Mouse (Mus musculus) T-helper 17 cell (primary cell): ENCODE measurements around the gene Noct.

ENCODE experiments used
- in situ Hi-C, 2 experiments: fragments of 300-600 bp; cut with MboI, MseI; formaldehyde crosslinking; loops; 1 replicate in 1 of 2; 2 replicates in 1 of 2; pipeline ENCODE4 v1.15.1; 2025; ENCODE audit warnings: high pct_unique_total_duplicates in 2 of 2

Gene Noct

DNA sequence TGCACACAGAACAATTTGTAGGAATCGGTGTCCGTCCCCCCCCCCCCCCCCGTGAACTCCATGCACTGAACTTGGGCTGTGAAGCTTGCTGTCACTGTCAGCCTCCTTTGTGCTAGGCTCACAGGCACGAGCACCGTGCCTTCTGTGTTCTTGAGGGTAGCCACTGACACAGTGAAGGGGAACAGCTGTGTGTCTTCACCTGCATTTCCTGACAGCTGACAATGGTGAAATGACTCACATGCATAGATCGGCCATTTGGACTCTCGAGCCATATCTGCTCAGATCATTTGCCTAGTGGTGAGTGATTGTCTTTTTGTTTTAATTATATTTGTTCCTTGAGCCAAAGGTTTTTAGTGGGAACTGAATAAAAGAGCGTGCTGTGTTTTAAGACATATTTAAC lies 38.7 kb downstream of the Noct start:
- in situ Hi-C loops, result loop anchor here in 1 of 2 experiments (10.0 kb wide), 1 partner anchor 1722 kb away; no protein-coding TSS in a partner anchor

DNA sequence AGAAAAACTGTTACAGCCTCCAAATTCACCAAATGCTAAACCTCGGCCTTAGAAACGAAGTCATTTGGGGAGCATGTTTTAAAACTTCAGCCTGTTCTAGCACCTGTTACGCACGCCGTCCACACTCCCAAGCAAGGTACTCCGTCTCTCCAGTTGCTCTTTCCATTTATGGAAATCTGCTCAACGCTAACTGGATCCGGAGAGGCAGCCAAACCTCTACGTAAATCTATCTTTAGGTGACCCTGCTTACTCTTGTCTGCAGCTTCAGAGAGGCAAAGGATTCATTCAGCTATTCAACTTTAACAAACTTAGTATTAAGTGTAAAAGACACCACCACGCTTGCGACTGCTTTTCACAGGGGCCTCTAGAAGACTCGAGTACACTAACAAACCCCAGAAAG lies 44.2 kb downstream of the Noct start:
- in situ Hi-C loops, result loop anchor here (5.0 to 10.0 kb wide), 2 partner anchors 36 to 1716 kb away; no protein-coding TSS in a partner anchor

DNA sequence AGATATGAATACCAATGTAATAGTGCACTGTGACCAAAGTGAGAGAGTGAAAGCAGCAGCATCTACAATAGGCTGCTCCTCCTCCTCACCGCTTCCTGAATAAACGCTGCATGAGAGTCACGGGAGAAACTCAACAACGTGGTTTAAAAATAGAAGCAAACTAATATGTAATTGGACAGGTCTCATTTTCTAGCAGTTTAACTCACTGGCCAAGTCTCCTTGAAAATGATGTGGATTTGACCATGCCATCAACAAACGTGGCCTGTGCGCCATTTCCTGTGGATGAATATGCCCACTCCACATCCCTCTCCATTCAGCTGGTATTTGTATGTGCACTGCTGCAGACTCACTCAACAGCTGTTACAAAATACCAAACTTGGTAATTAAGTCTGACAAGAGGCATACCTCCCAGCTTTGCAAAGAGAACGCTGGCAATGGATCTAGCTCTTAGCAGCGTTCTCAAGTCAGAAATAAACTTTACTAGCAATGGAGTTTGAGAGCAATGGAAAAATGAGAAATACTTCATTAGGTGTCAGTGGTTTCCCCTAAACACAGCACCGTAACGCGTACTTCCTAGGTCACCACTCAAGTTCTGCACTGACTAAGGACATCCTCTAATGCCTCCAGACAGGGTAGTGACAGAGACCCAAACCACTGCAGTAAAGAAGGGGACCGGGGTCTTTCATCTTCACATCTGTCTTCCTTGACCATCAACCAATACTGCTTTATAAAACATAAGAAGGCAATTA lies 46.0 kb downstream of the Noct start:
- in situ Hi-C loops, result no loop called here

DNA sequence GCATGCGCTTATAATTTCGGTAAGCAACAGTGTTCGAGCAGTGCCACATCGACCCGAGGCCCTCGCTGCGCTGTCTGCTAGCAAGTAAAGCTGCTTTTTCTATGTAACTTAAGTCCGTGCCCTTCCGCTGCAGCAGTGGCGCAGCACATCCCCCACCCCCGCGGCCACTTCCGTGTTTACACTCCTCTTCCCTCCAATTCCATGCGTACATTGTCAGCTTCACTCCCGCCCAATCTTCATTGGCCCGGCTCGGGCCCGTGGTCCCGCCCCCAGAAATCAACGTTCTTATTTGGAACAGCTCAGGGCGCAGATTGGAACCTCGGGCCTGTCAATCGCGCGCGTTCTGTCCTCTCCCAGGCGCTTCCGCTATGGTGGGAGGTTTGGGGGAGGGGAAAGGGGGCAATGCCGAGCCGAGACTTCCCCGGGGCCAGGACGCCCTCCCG lies 51.7 kb downstream of the Noct start:
- in situ Hi-C loops, result no loop called here

DNA sequence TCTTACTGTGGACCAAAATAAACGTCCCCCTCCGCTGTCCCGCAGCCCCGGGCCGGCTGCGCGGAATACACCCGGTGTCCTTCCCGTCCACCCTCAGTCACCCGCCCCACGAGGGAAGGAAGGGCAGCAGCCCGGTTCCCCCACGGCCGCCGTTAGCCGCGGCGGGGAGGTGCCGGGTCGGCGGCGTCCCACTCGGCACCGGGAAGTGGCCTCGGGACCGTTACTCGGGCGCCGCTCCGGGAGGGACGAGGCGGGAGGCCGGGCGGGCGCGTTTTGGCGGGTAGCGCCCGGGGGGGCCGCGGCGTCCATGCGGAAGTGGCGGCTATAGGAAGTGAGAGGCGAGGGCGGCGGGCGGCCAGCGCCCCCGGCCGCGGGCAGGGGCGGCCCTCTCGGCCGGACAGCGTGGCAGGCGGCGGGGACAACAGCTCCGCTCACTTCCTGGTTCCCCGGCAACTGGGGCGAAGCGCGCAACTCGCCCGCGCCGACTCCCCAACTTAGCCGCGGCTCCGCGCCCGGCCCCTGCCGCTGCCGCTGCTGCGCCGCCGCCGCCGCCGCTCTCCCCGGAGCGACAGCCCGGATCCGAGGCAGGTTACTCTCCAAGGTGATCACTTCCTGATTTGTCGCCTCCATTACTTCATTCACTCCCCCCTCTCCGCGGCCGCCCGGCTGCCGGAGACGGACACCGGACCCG lies 52.3 kb downstream of the Noct start:
- in situ Hi-C loops, result no loop called here

DNA sequence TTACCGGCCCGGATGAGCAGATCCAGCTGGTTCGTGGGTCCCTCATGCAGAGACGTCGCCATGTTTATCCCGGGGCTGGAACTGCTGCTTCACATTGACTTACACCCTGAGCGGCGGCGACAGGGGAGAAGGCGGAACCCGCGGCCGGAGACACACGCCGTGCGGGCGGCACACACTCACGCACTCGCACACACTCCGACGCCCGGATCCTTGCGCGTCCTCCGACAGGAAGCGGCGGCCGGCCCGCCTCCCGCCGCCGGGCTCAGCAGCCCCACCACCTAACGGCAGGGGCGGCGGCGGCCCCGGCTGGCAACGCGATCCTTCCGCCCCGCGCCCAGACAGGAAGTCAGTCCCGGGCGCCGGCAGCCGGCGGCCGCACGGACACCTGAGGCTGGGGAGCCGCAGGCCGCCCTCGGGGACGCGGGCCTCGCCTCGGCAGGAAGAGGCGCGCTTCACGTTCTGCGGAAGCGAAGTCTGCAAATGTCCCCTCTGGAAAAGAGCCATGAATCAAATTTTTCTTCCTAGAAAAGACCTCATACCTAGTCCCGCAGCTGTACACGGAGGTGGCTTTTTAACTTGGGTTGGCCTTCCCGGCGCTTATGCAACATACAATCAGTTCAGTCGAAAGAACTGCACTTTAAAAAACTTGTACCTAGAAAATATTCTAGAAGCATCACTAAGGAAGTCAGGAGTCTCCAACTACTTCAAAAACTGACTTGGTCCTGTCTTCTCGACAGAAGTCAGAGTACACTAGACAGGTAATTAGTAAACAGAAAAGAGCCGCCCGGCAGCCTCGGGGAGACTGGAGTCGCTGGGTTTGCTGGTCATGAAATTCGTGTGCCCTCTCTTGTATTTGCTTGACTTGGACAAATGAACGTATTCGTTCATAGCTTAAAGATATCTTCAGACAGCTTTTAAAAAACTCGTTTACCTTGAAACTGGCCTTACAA lies 53.2 kb downstream of the Noct start:
- in situ Hi-C loops, result no loop called here

DNA sequence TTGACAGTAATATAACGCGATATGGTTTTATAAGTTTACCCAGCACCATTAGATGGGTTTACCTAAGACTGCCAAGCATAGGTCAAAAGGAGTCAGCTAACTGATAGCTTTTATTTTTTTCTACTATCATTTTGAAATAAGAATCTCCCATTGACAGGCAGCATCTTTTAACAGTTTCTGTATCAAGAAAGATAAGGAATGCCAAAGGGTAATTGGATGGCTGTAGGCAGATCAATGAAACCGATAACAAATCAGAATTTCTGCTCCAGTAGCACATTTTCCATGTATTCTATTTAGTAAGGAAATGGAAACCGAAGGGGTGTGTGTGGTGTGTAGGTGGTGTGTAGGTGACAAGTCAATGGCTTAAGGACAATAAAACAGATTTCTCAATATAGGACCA lies 54.2 kb downstream of the Noct start:
- in situ Hi-C loops, result no loop called here

DNA sequence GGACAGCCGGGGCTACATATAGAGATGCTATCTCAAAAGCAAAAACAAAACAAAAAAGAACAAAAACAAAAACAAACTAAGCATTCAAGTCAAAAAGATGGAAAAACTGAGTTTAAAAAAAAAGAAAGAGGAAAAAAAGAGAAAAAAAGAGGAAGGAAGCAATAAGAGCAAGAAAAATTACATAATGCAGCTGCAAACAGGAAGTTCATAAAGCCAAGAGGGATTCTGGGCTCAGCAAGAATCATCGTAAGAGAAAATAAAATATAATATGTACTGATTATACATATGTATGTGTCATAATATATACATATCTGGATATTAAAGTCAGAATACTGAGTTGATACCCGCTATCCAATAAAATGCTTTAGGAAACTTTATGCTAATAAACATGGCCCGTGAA lies 57.5 kb downstream of the Noct start:
- in situ Hi-C loops, result no loop called here

DNA sequence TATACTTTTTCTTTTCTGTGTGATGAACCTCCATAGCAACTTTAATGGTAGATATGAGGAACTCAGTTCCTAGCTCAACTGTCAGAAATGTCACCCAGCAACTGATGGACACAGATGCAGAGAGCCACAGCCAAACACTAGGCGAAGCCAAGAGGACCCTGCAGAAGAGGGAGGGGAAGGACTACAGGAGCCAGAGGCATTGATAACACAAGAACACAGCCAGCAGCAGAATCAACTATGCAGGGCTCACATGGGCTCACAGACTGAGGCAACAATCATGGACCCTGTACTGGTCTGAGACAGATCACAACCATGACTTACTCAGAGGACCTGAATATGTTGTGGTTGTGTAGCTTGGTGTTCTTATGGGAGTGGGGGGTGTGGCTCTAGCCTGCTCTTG lies 60.1 kb downstream of the Noct start:
- in situ Hi-C loops, result no loop called here

DNA sequence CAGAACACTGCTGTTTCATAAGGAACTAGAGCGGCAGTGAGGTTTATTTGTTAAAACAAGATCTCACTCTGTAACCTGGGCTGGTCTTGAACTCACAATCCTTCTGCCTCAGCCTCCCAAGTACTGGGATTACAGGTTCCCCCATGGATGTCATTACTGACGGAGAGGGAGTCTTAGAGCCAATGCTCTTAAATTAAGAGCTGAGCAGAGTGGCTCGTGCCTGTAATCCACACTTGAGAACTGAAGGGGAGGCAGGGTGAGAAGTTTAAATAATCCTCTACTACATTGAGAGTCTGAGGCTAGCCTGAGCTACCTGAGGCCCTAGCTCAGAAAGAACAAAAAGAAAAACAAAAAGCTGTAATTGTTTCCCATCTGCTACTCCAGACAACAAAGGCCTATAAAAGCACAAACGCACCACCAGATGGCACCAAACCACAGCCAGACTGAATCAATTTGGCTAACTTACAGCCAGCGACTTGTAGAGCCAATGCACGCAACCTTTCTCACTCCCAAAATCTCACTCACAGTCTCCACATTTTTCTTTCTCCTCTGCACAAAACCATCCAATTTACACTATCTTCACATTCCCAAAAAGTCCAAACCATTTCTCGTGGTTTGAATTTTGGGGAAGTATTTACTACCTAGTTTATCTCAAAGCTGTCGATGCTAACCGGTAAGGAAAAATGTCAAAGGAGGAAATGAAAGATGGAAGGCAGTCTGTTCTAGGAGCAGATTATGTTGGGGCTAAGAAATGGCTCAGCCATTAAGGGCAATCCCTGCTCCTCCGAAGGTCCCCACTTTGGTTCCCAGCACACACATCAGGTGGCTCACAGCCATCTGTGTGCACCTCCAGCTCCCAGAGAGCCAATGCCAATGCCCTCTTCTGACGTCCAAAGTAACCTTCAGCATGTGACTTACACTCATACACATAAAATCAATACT lies 64.9 kb downstream of the Noct start:
- in situ Hi-C loops, result loop anchor here (5.0 kb wide), 2 partner anchors 63 to 73 kb away; no protein-coding TSS in a partner anchor

DNA sequence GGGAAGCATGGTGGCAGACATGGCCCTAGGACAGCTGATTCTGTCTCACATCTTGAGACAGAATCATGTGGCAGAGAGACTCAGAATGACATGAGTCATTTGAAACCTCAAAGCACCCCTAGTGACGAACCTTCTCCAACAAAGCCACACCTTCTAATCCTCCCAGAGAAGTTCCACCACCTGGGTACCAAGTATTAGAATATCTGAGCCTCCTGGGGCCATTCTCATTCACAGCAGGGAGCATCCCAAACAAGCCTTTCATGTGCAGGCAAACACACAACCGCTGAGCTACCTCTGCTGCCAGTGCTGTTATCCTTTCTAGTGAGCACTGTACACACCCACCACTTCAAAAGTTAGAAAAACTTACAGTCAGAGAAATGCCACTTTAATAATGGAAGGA lies 70.0 kb downstream of the Noct start:
- in situ Hi-C loops, result no loop called here

DNA sequence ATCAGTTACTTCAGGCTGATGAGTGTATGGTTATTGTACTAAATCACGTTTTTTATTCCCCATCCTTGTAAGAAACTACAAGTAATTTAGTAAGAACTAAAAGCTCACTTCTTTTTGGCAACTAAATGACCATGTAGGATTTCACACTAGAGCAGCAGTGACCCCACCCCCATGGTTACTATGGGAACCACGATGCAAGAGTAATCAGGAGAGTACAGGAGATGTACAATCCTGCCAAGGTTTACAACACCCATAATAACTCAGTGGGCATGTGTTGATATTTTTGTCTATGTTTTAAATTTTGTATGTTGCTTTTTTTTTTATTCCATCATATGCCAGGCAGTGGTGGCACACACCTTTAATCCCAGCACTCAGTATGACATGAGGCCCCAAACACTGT lies 71.0 kb downstream of the Noct start:
- in situ Hi-C loops, result no loop called here

DNA sequence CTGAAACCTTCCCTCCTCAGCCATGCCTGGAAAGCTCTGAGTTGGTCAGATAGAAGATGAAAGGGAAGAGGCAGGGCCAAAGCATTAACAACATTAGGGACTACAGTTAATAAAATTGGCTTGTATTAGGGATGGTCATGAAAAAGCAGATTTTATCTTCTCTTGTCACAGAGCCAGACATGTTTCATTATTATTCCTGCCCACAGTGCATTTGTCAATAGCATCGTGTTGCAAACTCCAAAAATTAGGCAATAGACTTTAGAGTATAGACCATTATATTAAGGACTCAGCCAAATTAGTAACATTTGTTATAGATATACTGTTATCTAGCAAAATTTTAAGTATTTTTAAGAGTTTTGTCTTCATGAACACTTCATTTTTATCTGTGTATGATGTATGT lies 72.5 kb downstream of the Noct start:
- in situ Hi-C loops, result no loop called here
